Mouse (Mus musculus) forebrain, postnatal 0 days (tissue): ENCODE data around the gene Pdzd8. TPM values are rescaled to one million over a fixed set of nuclear protein-coding genes. Genes with fewer than 3 reads are reported as not detected.

ENCODE experiments used
- ATAC-seq: fragments of 200-750 bp; cut with Nextera tagmentation; 2 replicates; pipeline ENCODE4 v1.8.0; 2017; ENCODE audit warnings: mild to moderate bottlenecking, moderate library complexity
- DNase-seq: peaks from one replicate; pipeline ENCODE4 v3.0.0-alpha.2; 2015
- H3K27ac ChIP-seq: fragments of 300-500 bp; sonication (generic); 2 replicates; pipeline ENCODE4 v1.5.1; 2014; ENCODE audit warnings: low read depth, mild to moderate bottlenecking, antibody characterized with exemption, low read length, moderate library complexity, mixed read lengths
- H3K27me3 ChIP-seq: fragments of 300-500 bp; sonication (generic); 2 replicates; pipeline ENCODE4 v1.6.1; 2014; ENCODE audit warnings: mild to moderate bottlenecking, low read length, mixed read lengths; ENCODE audit not compliant: insufficient read depth
- H3K36me3 ChIP-seq: fragments of 300-500 bp; sonication (generic); 2 replicates; pipeline ENCODE4 v1.6.1; 2014; ENCODE audit warnings: mild to moderate bottlenecking, moderate library complexity; ENCODE audit not compliant: insufficient read depth
- H3K4me1 ChIP-seq: fragments of 300-500 bp; sonication (generic); 2 replicates; pipeline ENCODE4 v1.6.1; 2014; ENCODE audit warnings: antibody characterized with exemption; ENCODE audit not compliant: insufficient read depth
- H3K4me2 ChIP-seq: fragments of 300-500 bp; sonication (generic); 2 replicates; pipeline ENCODE4 v1.6.1; 2014; ENCODE audit warnings: low read depth, mild to moderate bottlenecking, moderate library complexity
- H3K4me3 ChIP-seq: fragments of 300-500 bp; sonication (generic); 2 replicates; pipeline ENCODE4 v1.5.1; 2014; ENCODE audit warnings: low read depth, low read length, mixed read lengths
- H3K9ac ChIP-seq: fragments of 300-500 bp; sonication (generic); 2 replicates; pipeline ENCODE4 v1.6.1; 2014; ENCODE audit warnings: mild to moderate bottlenecking
- H3K9me3 ChIP-seq: fragments of 300-500 bp; sonication (generic); 2 replicates; pipeline ENCODE4 v1.6.1; 2016; ENCODE audit warnings: low read length
- CTCF ChIP-seq: sonication (generic); IDR thresholded peaks from 2 replicates; pipeline ENCODE4 v1.5.1; 2016; ENCODE audit warnings: antibody characterized with exemption, control low read depth, low read depth
- WGBS: fragments of 180-500 bp; shearing (Covaris S2); extraction: QIAGEN DNeasy Blood & Tissue Kit; methylation state at CpG from one replicate; pipeline ENCODE4 v1.1.7; 2014; 5-methylcytosine and 5-hydroxymethylcytosine counted together
- polyA plus RNA-seq: library from polyadenylated mRNA; unstranded; fragments of >200 nt; fragmentation: Nextera tagmentation; extraction: Ambion mirVana; gene quantifications from 2 replicates; pipeline ENCODE4 v1.2.1, GENCODE M21; 2015
- total RNA-seq: library from RNA; depleted of rRNA; stranded (reverse); fragments of >200 nt; gene quantifications from 2 replicates; pipeline ENCODE4 v1.2.3, GENCODE M21; 2014

Gene Pdzd8
- total and polyA plus RNA-seq, 2 experiments from 2014 or later, result 8.7 to 47.6 TPM

DNA sequence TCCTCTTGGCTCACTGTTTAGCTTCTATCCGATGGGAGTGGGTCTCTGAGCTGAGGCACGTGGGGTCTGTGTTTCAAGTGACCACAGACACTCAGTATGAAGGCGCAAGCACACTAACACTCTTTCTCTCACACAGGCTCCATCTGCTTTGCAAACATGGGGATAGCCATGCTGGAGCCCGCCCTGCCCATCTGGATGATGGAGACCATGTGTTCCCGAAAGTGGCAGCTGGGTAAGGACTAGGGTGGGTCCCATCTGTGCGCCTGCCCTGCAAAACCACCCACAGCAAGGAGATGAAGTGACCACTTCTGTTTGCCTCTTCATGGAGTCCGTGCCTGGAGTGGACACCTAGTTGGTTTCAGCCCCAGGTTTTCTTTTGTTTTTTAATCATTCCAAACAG lies 69.2 kb downstream of the Pdzd8 start:
- no peaks in the 10 kb centered on the region for H3K4me1 ChIP-seq
- no peaks in the 10 kb centered on the region for H3K9me3 ChIP-seq
- TF ChIP-seq CTCF, result no peak
- H3K4me2 ChIP-seq, result no peak overlapping the region
- H3K27me3 ChIP-seq, result no peaks in the 10 kb centered on the region
- no peak overlapping the region for H3K4me3 ChIP-seq
- DNase-seq, result no peak
- no peaks in the 10 kb centered on the region for H3K36me3 ChIP-seq
- H3K27ac ChIP-seq, result no peak overlapping the region
- WGBS, result 84% methylated on average over 7 of the region's 7 CpGs
- ATAC-seq, result no peak
- no peak overlapping the region for H3K9ac ChIP-seq

DNA sequence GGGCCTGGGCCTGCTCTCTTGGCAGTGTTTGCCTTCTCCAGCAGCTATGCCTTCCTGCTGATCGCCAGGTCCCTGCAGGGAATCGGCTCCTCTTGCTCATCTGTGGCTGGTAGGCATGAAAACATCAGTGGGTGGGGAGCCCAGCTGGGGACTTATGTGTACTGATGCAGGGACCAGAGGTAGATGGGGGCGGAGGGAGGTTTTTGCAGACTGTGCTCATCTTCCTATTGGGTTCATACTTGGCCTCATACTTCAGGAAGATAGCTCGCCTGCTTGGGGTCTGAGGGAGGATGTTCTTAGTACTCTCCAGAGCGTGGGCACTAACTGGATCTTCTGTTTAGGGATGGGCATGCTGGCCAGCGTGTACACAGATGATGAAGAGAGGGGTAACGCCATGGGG lies 72.4 kb downstream of the Pdzd8 start:
- WGBS, result 91% methylated on average over 7 of the region's 7 CpGs
- Histone ChIP-seq H3K9ac (no peak overlapping the region), H3K27ac (no peak overlapping the region), H3K27me3 (no peaks in the 10 kb centered on the region), H3K4me2 (no peak overlapping the region), H3K4me3 (no peak overlapping the region), H3K4me1 (no peaks in the 10 kb centered on the region), H3K9me3 (no peaks in the 10 kb centered on the region), H3K36me3 (no peaks in the 10 kb centered on the region)
- ATAC-seq (no peak), DNase-seq (no peak)
- no peak for TF ChIP-seq CTCF

DNA sequence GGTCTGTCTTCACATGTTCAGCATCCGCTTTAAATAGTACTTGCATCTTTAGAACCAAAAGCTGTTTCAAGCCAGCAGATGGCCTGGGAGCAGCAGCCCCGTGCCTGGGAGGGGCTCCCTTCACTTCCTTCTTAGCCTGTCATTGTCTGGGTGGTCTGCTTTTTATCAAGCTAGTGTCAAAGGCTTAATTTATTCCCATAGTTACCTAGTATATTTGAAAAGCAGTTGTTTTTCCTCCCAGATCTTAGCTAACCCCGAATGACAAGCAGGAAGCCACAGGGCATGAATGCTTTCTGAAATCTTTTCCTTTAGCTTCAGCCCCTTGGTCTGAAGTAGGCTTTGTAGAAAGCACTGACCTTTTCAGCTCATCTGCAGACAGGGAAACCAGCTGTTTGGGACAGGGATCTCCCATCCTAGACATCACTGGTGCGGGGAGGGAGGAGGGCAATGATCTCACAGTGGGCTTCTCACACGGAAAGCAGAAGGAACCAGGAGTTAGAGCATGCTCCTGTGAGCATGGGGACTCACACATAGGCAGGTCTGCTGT lies 78.1 kb downstream of the Pdzd8 start:
- 0 out of 2 replicates have a peak overlapping the region, but pooled peaks have one; percentile 17 for H3K27ac ChIP-seq
- H3K36me3 ChIP-seq, result no peaks in the 10 kb centered on the region
- H3K9me3 ChIP-seq, result no peaks in the 10 kb centered on the region
- no peak overlapping the region for H3K9ac ChIP-seq
- no peak overlapping the region for H3K4me3 ChIP-seq
- H3K4me2 ChIP-seq, result no peak overlapping the region
- H3K4me1 ChIP-seq, result peaks cover 7% of the 10 kb centered on the region; the same call in 1 of the 2 replicates
- no peak for TF ChIP-seq CTCF
- ATAC-seq, result peak; percentile 51
- DNase-seq, result no peak
- 14% methylated on average over 5 of the region's 5 CpGs for whole genome bisulfite sequencing
- H3K27me3 ChIP-seq, result no peaks in the 10 kb centered on the region

DNA sequence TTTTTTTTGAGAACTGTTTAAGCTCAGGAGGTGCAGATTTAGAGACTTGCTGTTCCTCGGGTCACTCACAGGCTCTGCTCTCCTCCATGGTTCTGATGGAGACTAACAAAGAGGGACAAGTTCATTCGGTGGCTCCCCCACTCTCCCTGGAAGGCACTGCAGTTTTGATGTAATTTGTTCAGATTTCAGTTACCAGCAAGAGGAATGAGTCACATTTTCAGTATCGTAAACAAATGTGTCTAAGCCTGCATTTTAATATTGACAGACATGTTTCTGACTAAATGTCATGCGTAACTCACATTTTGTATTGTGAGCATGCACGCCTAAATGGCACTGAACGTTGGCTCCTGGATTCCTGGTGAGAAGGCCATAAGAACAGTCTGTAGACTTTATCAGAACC lies 79.7 kb downstream of the Pdzd8 start:
- TF ChIP-seq CTCF, result no peak; the same call in 1 of the 2 replicates
- Histone ChIP-seq H3K4me3 (no peak overlapping the region), H3K36me3 (no peaks in the 10 kb centered on the region), H3K9me3 (no peaks in the 10 kb centered on the region), H3K4me1 (peaks cover 7% of the 10 kb centered on the region; the same call in 1 of the 2 replicates), H3K4me2 (no peak overlapping the region), H3K27ac (peak overlapping the region; percentile 64), H3K9ac (no peak overlapping the region), H3K27me3 (no peaks in the 10 kb centered on the region; the same call in 1 of the 2 replicates)
- WGBS, result 29% methylated on average over 6 of the region's 6 CpGs
- ATAC-seq (peak; percentile 26; the same call in 1 of the 2 replicates), DNase-seq (peak; percentile 37)

DNA sequence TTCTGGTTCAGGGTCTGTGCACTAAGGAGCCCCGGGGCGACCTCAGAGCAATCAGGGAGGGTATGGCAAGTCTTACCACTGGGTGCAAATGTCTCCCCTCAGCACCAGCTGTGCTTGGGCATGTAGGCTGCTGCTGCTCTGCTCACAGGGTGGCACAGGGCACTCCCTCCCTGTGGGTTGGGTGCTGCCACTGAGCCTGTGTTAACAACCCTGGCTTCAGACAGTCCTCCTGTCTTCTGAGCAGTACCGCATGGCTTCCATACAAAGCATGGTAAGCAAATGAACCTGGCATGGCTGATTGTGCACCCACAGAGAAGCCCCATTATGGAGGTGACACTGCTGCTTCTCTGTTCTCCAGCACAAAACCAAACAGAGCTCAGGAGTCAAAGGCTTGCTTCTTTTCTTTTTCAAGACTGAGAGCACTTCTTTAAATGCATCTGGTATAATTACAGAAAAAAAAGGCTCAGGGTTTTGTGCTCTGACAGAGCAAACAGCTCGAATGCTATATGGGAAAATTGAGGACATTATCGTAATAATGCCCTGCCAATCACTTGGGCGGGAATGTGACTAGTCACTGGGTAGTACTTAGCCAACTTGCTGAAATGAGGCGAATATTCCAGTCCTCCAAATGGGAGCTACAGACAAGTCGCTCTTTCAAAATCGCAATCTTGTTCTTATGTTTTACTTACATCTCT lies 80.6 kb downstream of the Pdzd8 start:
- no peak for TF ChIP-seq CTCF
- Histone ChIP-seq H3K27me3 (no peaks in the 10 kb centered on the region; the same call in 1 of the 2 replicates), H3K4me1 (peaks cover 7% of the 10 kb centered on the region; the same call in 1 of the 2 replicates), H3K9ac (no peak overlapping the region), H3K4me2 (no peak overlapping the region), H3K27ac (peak overlapping the region; percentile 11; the same call in 1 of the 2 replicates), H3K36me3 (no peaks in the 10 kb centered on the region), H3K4me3 (no peak overlapping the region), H3K9me3 (no peaks in the 10 kb centered on the region)
- ATAC-seq, result peak; percentile 60
- WGBS, result 31% methylated on average over 9 of the region's 9 CpGs
- DNase-seq, result peak; percentile 50

DNA sequence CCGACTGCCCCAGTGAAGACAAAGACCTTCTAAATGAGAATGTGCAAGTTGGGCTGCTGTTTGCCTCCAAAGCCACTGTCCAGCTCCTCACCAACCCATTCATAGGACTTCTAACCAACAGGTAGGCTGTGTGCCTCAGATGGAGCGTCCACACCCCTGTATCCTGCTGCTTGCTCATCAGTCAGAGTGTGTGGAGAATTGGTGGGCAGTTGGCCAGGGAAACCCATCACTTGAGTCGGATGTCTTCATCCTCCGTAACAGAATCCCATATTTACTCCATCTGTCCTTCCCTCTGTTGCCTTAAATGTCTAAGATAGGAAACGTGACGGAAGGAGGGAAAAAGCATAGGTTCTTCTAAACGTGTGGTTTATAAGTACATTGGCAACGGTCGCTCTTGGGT lies 82.4 kb downstream of the Pdzd8 start:
- H3K27me3 ChIP-seq, result no peaks in the 10 kb centered on the region; the same call in 1 of the 2 replicates
- no peak overlapping the region for H3K4me3 ChIP-seq
- ATAC-seq, result no peak
- no peak overlapping the region for H3K27ac ChIP-seq
- H3K9me3 ChIP-seq, result no peaks in the 10 kb centered on the region
- WGBS, result 74% methylated on average over 9 of the region's 9 CpGs
- H3K4me1 ChIP-seq, result peaks cover 7% of the 10 kb centered on the region; the same call in 1 of the 2 replicates
- no peaks in the 10 kb centered on the region for H3K36me3 ChIP-seq
- DNase-seq, result no peak
- no peak overlapping the region for H3K9ac ChIP-seq
- TF ChIP-seq CTCF, result no peak
- no peak overlapping the region for H3K4me2 ChIP-seq

DNA sequence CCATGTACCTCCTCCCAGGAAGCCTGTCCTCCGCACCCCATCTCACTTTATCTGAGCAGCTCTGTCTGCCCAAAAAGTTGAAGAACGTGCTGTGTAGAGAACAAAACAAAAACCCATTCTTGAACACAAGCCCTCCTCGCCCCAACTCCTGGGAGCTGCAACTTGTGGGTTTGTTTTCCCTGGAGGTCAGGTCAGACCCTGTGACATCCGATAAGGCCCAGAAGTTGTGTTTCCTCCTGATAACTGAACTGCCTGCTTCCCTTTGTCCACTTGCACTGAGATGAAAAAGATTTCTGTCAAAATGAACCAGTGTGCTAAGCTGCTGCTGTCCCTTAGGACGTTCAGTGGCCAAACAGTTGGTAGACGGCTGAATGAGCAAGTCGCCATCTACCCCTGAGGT lies 84.0 kb downstream of the Pdzd8 start:
- Histone ChIP-seq H3K27me3 (no peaks in the 10 kb centered on the region; the same call in 1 of the 2 replicates), H3K36me3 (no peaks in the 10 kb centered on the region), H3K27ac (no peak overlapping the region), H3K9ac (peak overlapping the region; percentile 48; the same call in 1 of the 2 replicates), H3K4me1 (peaks cover 7% of the 10 kb centered on the region; the same call in 1 of the 2 replicates), H3K9me3 (no peaks in the 10 kb centered on the region; the same call in 1 of the 2 replicates), H3K4me3 (peak overlapping the region; percentile 41; the same call in 1 of the 2 replicates), H3K4me2 (peak overlapping the region; percentile 67)
- 63% methylated on average over 7 of the region's 7 CpGs for WGBS
- DNase-seq (no peak), ATAC-seq (no peak)
- no peak for TF ChIP-seq CTCF
